Mouse (Mus musculus) neural tube, embryonic 14.5 days (tissue): ENCODE data around the gene Tjp3. TPM values are rescaled to one million over a fixed set of nuclear protein-coding genes. Genes with fewer than 3 reads are reported as not detected.

Experiments used
- ATAC-seq: fragments of 200-750 bp; cut with Nextera tagmentation; 2 replicates; pipeline ENCODE4 v1.8.0; 2017; ENCODE audit warnings: low read depth, mild to moderate bottlenecking, moderate TSS enrichment, moderate library complexity
- H3K27ac ChIP-seq: fragments of 300-500 bp; sonication (generic); 2 replicates; pipeline ENCODE4 v1.5.1; 2014; ENCODE audit warnings: low read depth, mild to moderate bottlenecking, control low read depth, low read length, moderate library complexity, mixed read lengths
- H3K27me3 ChIP-seq: fragments of 300-500 bp; sonication (generic); 2 replicates; pipeline ENCODE4 v1.6.1; 2014; ENCODE audit warnings: low read length; ENCODE audit not compliant: control insufficient read depth, insufficient read depth
- H3K36me3 ChIP-seq: fragments of 300-500 bp; sonication (generic); 2 replicates; pipeline ENCODE4 v1.6.1; 2014; ENCODE audit warnings: low read length, mixed read lengths; ENCODE audit not compliant: control insufficient read depth, insufficient read depth
- H3K4me1 ChIP-seq: fragments of 300-500 bp; sonication (generic); 2 replicates; pipeline ENCODE4 v1.6.1; 2014; ENCODE audit warnings: low read length; ENCODE audit not compliant: control insufficient read depth, insufficient read depth
- H3K4me2 ChIP-seq: fragments of 300-500 bp; sonication (generic); 2 replicates; pipeline ENCODE4 v1.6.1; 2014; ENCODE audit warnings: mild to moderate bottlenecking, low read depth, low read length, control low read depth
- H3K4me3 ChIP-seq: fragments of 300-500 bp; sonication (generic); 2 replicates; pipeline ENCODE4 v1.5.1; 2014; ENCODE audit warnings: low read depth, low read length, control low read depth, mixed read lengths
- H3K9ac ChIP-seq: fragments of 300-500 bp; sonication (generic); replicated peaks from 2 replicates; pipeline ENCODE4 v1.6.1; 2014; ENCODE audit warnings: low read depth, mild to moderate bottlenecking, control low read depth, low read length, mixed read lengths
- H3K9me3 ChIP-seq: fragments of 300-500 bp; sonication (generic); 2 replicates; pipeline ENCODE4 v1.6.1; 2016; ENCODE audit warnings: low read length; ENCODE audit not compliant: control insufficient read depth
- WGBS: fragments of 180-500 bp; shearing (Covaris S2); extraction: QIAGEN DNeasy Blood & Tissue Kit; methylation state at CpG from one replicate; pipeline ENCODE4 v1.1.7; 2014; 5-methylcytosine and 5-hydroxymethylcytosine counted together
- polyA plus RNA-seq: library from polyadenylated mRNA; unstranded; fragments of >200 nt; fragmentation: Nextera tagmentation; extraction: Ambion mirVana; gene quantifications from 2 replicates; pipeline ENCODE4 v1.2.1, GENCODE M21; 2014

The Tjp3 gene
- polyA plus RNA-seq, 1 experiment from 2014 or later: 2.6 TPM

DNA sequence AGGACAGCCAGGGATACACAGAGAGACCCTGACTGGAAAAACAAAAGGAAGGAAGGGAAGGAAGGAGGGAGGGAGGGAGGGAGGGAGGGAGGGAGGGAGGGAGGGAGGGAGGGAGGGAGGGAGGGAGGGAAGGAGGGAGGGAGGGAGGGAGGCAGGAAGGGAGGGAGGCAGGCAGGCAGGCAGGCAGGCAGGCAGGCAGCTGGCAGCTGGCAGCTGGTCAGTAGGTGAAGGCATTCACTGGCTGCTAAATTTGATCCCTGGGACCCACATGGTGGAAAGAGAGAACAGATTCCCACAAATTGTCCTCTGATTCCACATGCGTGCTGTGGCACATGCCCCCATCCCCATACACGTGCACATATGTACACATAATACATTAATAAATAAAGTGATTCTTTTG, 52.8 kb downstream of the Tjp3 start:
- H3K9me3 ChIP-seq: no peaks in the 10 kb centered on the region
- H3K4me1 ChIP-seq: peaks cover 3% of the 10 kb centered on the region; the same call in 1 of the 2 replicates
- no peak overlapping the region for H3K4me2 ChIP-seq
- peaks cover 4% of the 10 kb centered on the region; the same call in 1 of the 2 replicates for H3K27me3 ChIP-seq
- no peak for ATAC-seq
- WGBS: 74% methylated on average over 2 of the region's 2 CpGs
- H3K9ac ChIP-seq: no peak overlapping the region
- no peak overlapping the region for H3K27ac ChIP-seq
- no peak overlapping the region for H3K4me3 ChIP-seq
- H3K36me3 ChIP-seq: no peaks in the 10 kb centered on the region

DNA sequence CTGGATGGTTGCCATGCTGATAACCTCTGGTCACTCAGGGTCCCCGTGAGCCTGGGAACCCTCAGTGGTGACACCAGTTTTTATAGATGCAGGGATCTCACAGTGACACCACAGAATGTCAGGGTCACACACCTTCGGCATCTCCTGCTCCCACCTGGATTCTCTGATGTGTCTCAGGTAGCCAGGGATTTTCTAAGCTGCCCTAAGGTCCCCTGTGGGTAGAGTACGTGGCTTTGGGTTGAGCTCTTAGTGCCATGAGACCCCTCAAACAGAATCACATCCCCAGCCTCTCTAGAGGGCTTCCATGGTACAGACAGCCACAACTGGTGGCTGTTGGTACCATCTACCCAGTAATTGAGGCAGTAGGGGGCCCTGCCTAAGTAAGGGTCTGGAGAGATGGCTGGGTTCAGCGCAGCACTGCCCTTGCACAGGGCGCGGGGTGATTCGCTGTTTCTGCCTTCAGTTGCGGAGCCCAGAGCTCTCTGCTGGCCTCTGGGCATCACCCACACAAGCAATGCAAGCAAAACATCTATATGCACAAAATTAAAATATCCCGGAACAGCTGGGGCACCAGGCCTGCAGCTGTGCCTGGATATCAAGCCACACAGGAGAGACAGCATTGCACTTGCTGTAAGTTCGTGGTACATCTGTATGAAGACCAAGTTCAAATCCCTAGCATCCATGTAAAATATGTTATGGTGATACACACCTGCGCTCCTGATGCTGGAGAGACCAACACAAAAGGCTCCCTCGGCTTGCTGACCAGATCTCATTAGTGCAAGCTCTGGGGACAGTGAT, 54.7 kb downstream of the Tjp3 start:
- no peak for ATAC-seq
- 76% methylated on average over 12 of the region's 12 CpGs for WGBS
- H3K27me3 ChIP-seq: peaks cover 4% of the 10 kb centered on the region; the same call in 1 of the 2 replicates
- H3K4me2 ChIP-seq: no peak overlapping the region
- H3K4me3 ChIP-seq: no peak overlapping the region
- peaks cover 8% of the 10 kb centered on the region for H3K4me1 ChIP-seq
- no peak overlapping the region for H3K27ac ChIP-seq
- no peak overlapping the region for H3K9ac ChIP-seq
- no peaks in the 10 kb centered on the region for H3K9me3 ChIP-seq
- H3K36me3 ChIP-seq: no peaks in the 10 kb centered on the region

DNA sequence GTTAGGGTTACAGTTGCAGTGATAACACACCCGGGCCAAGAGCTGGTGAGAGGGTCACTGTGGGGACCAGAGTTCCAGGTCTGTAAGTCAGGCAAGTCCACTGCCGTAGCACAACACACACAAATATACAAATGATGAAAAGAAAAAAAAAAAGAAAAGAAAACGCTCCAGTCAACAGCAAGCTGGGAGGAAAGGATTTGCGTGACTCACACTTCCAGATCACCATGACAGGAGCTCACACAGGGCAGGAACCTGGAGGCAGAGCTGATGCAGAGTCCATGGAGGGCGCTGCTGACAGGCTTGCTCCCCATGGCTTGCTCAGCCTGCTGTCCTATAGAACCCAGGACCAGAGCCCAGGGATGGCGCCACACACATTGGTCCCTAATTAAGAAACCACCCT, 57.2 kb downstream of the Tjp3 start:
- no peak for ATAC-seq
- H3K4me1 ChIP-seq: peaks cover 19% of the 10 kb centered on the region
- WGBS: 87% methylated on average over 6 of the region's 6 CpGs
- no peak overlapping the region for H3K4me3 ChIP-seq
- H3K9me3 ChIP-seq: no peaks in the 10 kb centered on the region
- H3K27me3 ChIP-seq: no peaks in the 10 kb centered on the region
- H3K36me3 ChIP-seq: no peaks in the 10 kb centered on the region
- H3K4me2 ChIP-seq: no peak overlapping the region
- H3K9ac ChIP-seq: no peak overlapping the region
- no peak overlapping the region for H3K27ac ChIP-seq

DNA sequence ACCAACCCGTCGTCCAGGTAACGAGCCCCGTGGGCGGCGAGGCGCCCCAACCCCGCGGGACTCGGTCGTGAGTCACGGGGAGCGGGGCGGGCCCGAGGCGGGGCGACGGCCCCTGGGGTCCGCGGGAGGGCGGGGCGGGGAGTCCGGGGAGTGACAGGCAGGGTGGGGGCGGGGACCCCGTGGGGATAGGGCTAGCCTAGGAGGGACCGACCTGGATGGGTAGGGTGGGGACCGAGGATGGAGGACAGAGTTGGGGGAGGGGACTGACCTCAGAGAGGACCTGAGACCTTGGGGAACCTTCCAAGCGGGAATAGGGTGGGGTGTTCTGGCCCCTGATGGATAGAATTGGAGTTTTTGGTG, 58.2 kb downstream of the Tjp3 start:
- no peaks in the 10 kb centered on the region for H3K36me3 ChIP-seq
- peak overlapping the region; percentile 64 for H3K4me3 ChIP-seq
- H3K27me3 ChIP-seq: no peaks in the 10 kb centered on the region
- H3K9me3 ChIP-seq: no peaks in the 10 kb centered on the region
- no peak overlapping the region; the same call in 1 of the 2 replicates for H3K27ac ChIP-seq
- peak overlapping the region; percentile 78 for H3K9ac ChIP-seq
- ATAC-seq: peak; percentile 25
- H3K4me1 ChIP-seq: peaks cover 29% of the 10 kb centered on the region
- H3K4me2 ChIP-seq: peak overlapping the region; percentile 71
- under 1% methylated on average over 14 of the region's 28 CpGs for WGBS

DNA sequence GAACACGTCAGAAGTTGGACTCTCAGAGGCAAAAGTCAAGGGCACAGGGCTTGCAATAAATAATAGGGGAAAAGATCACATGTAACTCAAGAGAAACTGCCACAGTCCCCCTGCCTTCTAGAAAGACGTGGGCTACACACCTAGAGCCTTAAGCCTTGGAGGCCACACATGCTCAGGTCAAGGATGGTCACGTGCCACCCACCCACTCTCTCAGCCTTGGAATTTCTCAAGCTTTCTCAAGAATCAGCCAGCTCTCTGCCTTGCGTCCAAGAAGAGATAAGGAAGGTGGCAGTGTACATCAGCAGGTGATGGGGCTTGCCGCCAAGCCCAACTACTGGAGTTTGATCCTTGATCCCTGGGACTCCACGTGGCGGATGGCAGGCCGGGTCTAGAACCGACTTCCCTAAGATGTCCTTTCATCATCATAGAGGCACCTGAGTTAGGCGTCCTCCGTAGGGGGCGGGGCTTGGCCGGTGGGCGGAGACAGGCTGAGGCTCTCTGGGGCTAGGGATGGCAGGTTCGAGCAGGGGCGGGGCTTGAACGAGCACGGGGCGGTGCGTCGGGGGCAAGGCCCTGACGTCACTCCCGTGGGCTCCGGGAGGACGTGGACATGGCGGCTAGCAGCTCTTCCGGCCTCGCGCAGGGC, 58.7 kb downstream of the Tjp3 start, which contains the start of gene Zfr2:
Gene Zfr2 (plus strand): TSS at position 576 of the 646 bp plus-strand sequence.
- Histone ChIP-seq H3K36me3 (no peaks in the 10 kb centered on the region), H3K4me1 (peaks cover 33% of the 10 kb centered on the region), H3K9ac (peak within 1 kb of the TSS; percentile 78), H3K27me3 (no peaks in the 10 kb centered on the region), H3K27ac (no peak within 1 kb of the TSS; the same call in 1 of the 2 replicates), H3K9me3 (no peaks in the 10 kb centered on the region), H3K4me2 (peak within 1 kb of the TSS; percentile 71), H3K4me3 (peak within 1 kb of the TSS; percentile 64)
- peak; percentile 70 for ATAC-seq
- 10% methylated on average over 29 of the region's 29 CpGs for WGBS

DNA sequence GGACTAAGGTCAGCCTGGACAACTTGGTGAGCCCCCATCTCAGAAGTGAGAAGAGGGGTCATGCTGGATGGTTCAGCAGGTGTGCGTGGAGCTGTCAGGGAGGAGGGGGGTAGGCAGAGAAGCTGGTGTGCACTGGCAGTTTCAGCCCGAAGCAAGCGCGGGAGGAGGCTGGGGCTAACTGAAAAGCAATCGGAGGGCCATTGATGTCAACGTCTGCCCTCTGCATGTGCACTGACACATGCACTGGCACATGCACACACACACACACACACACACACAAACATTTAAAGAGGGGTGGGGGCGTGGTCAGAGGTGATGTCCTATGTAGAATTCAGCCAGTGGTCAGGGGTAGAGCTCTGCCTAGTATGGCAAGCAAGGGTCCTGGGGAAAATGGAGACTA, 59.9 kb downstream of the Tjp3 start:
- peak overlapping the region; percentile 90 for H3K27ac ChIP-seq
- 53% methylated on average over 7 of the region's 7 CpGs for WGBS
- 0 out of 2 replicates have a peak overlapping the region, but pooled peaks have one; percentile 11 for H3K9ac ChIP-seq
- H3K9me3 ChIP-seq: no peaks in the 10 kb centered on the region
- H3K4me1 ChIP-seq: peaks cover 33% of the 10 kb centered on the region
- H3K27me3 ChIP-seq: no peaks in the 10 kb centered on the region
- H3K36me3 ChIP-seq: no peaks in the 10 kb centered on the region
- ATAC-seq: no peak
- H3K4me3 ChIP-seq: peak overlapping the region; percentile 73; the same call in 1 of the 2 replicates
- peak overlapping the region; percentile 83; the same call in 1 of the 2 replicates for H3K4me2 ChIP-seq

DNA sequence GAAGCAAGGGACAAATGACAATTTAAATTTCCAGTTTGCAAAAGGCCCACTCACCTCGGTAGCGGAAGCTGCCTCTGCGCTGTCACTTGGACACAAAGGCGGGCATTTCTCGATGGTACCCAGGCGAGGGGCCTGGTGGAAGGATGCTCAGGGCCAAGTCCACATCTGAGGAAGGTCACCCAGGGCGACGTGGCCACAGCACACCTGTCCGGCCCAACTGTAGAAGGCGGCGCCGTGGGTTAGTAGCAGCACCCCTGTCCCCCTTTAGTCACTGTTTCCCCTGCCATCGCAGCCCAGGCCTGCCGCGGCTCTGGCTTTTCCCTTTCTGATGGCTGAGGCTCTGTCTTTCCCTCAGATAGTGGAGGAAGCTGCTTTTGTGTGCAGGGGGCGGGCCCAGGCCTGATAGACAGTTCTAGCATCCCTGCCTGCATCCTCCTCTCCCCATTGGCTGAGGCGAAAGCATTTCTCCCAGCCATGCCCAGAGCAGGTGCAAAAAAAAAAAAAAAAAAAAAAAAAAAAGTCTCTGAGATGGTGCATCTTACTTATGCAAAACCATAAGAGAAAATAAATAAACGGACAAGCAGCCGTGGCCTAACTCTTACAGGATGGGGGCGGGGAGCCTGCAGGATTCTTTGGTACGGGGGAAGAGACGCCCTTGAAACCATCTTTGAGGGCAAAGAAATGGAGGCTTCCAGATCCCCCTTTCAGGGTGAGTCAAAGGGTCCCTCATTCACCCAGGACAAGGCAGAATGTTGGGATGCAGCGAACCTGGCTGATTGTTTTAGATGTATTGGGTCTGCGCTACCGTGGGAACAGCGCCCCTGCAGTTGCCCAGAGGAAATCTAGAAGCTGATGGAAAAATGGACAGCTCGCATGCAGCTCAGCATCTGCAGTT, 60.7 kb downstream of the Tjp3 start, which contains the start of gene Atcay:
Gene Atcay (minus strand): TSS at position 396 of the 895 bp plus-strand sequence.
- peak; percentile 92 for ATAC-seq
- H3K4me2 ChIP-seq: peak within 1 kb of the TSS; percentile 83
- H3K9me3 ChIP-seq: no peaks in the 10 kb centered on the region
- H3K27ac ChIP-seq: peak within 1 kb of the TSS; percentile 90
- H3K27me3 ChIP-seq: no peaks in the 10 kb centered on the region
- H3K4me3 ChIP-seq: peak within 1 kb of the TSS; percentile 73
- no peaks in the 10 kb centered on the region for H3K36me3 ChIP-seq
- 6% methylated on average over 27 of the region's 27 CpGs for WGBS
- H3K9ac ChIP-seq: peak within 1 kb of the TSS; percentile 88
- peaks cover 33% of the 10 kb centered on the region for H3K4me1 ChIP-seq

DNA sequence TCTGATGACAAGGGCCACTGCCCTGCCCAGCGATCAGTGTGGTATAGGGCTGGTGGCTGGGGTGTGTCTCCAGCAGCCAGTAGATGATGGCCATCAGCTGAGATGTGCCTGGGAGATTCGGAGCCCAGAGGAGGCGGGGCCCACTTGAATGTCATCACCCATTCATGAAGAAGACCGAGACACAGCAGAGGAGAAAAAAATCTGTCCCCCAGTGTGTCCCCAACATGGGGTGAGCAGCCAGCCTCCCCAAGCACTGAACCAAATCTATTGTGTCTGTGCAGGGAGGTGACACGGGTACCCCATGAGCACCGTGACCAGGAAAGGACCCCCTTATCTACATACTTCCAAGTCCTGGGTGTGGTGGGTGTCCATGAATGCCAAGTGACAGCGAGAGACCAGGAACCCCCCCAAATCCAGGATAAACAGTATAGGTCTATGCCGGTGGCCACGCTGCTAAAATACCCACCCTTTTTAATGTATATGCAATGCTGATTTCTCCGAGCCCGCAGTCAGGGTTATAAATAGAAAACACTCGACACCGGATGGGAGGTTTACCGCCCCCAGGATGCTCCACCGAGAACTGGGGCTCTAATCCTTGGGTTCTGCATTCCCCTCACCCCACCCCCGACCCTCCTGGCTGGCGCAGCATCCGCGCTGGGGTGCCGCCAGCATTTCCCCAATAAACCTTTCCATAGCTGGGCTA, 61.5 kb downstream of the Tjp3 start:
- Histone ChIP-seq H3K27me3 (no peaks in the 10 kb centered on the region), H3K4me1 (peaks cover 33% of the 10 kb centered on the region), H3K4me3 (peak overlapping the region; percentile 73), H3K36me3 (no peaks in the 10 kb centered on the region), H3K4me2 (peak overlapping the region; percentile 83), H3K9me3 (no peaks in the 10 kb centered on the region), H3K27ac (peak overlapping the region; percentile 90), H3K9ac (peak overlapping the region; percentile 88)
- peak; percentile 26; the same call in 1 of the 2 replicates for ATAC-seq
- 8% methylated on average over 20 of the region's 20 CpGs for WGBS
